Mouse (Mus musculus) cerebral cortex, adult 2 months (tissue): ENCODE data around the gene Clcc1.

Experiments
- WGBS: fragments of 180-500 bp; shearing (Covaris S2); methylation state at CpG from one replicate; pipeline ENCODE4 v1.1.7; 2018; 5-methylcytosine and 5-hydroxymethylcytosine counted together

The Clcc1 gene

DNA sequence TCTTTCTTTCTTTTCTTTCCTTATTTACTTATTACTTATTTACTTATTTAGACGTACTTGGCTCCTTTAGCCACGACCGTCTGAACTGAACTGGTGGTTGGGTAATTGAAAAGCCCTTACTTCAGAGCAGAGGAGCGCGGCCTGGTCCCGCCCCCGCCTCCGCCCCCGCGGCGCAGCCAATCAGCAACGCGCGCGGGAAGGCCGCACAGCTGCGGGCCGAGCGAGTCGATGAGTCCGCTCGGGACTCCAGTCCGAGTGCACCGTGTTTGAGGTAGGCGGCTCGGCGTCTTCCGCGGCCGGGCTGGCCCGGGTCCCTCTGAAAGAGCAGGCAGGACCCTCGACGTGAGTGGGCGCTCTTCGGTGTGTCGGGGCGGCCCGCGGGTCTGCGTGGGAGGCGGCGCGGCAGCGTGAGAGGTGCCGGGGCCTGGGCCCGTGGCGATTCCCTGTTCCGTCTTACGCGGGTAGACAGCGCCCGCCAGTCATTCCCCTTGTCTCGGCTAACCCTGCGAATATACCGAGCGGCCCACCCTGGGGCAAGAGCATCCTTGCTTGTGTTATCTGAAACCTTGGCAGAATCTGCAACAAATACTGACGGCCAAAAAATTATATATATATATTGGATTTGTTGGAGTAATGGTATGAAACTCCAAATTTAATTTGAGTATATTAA lies at the start of gene Clcc1:
Gene Clcc1, plus strand, starts transcription at position 204 of the 670 bp plus-strand sequence.
- WGBS = under 1% methylated on average over 57 of the region's 57 CpGs

GRCm38 (mm10) chr3:108608906-108609305 lies 44.8 kb upstream of the Clcc1 start:
- 39% methylated on average over 3 of the region's 3 CpGs for WGBS

GRCm38 (mm10) chr3:108634761-108635160 lies 19.0 kb upstream of the Clcc1 start:
- whole genome bisulfite sequencing = 91% methylated on average over 5 of the region's 5 CpGs

DNA sequence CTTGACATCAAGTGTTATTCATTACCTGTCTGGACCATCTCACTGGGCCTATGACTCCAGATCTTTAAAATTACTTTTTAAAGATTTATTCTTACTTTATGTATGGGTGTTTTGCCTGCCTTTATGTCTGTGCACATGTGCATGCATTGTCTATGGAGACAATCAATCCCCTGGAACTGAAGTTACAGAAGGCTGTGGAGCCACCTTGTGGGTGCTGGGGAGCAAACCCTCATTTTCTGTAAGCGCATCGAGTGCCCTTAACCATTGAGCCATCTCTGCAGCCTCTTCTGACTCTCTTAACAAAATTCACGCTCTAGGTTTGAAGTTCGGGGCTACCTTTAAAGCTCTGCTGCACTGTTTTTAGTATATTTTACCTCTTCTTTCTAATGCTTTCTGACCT lies 14.3 kb upstream of the Clcc1 start:
- 66% methylated on average over 4 of the region's 4 CpGs for WGBS

- WGBS = 89% methylated on average over 4 of the region's 4 CpGs
These were observed 12.7 kb upstream of the Clcc1 start for GRCm38 (mm10) chr3:108640998-108641397.

DNA sequence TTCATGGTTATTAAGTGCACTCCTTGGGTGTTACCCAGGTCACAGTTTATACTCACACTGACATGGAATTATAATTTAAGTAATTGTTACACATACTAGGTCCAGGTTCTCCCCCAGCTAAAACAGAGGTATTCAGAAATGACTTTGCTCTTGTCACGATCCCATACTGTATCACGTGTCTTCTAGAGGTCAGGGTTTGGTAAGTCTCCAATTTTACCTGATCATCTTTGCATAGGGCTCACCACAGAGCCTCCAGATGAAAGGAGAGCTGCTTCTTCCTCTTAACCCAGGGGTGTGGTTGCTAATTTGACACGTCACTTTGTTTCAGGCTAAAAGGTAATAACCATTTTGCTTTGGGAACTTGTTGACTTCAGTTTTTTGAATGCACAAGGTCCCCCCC lies 8.9 kb upstream of the Clcc1 start:
- WGBS = 92% methylated on average over 3 of the region's 3 CpGs

DNA sequence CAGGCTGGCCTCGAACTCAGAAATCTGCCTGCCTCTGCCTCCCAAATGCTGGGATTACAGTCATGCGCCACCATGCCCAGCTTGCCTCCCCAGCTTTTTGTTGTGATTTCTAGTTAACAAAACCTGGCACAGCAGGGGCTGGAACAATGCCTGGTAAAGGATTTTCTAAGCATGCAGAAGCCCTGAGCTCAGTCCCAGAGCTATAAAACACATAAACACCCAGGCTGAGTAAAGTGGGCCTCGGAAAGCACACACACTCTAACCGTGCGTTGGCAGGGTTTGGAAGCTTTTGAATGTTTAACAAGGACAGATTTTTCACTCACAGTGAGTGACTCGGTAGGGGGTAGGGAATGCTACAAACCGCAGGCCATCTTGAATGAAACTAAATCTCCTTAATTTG lies 7.7 kb upstream of the Clcc1 start:
- 32% methylated on average over 7 of the region's 7 CpGs for WGBS

- WGBS = 39% methylated on average over 5 of the region's 5 CpGs
These were observed 6.0 kb upstream of the Clcc1 start for GRCm38 (mm10) chr3:108647681-108648080.

GRCm38 (mm10) chr3:108652866-108653642 lies 659 bp upstream of the Clcc1 start:
- 24% methylated on average over 9 of the region's 9 CpGs for WGBS

GRCm38 (mm10) chr3:108654566-108654965 lies 853 bp downstream of the Clcc1 start:
- WGBS = 26% methylated on average over 14 of the region's 14 CpGs

GRCm38 (mm10) chr3:108655486-108655885 lies 1.8 kb downstream of the Clcc1 start:
- 80% methylated on average over 7 of the region's 7 CpGs for WGBS

GRCm38 (mm10) chr3:108658612-108659011 lies 4.9 kb downstream of the Clcc1 start:
- WGBS = 70% methylated on average over 9 of the region's 9 CpGs

GRCm38 (mm10) chr3:108660941-108661340 lies 7.2 kb downstream of the Clcc1 start:
- WGBS = 95% methylated on average over 1 of the region's 1 CpGs

- WGBS = 38% methylated on average over 4 of the region's 4 CpGs
These were observed 22.9 kb downstream of the Clcc1 start for GRCm38 (mm10) chr3:108676616-108677015.

- WGBS = 82% methylated on average over 4 of the region's 4 CpGs
These were observed 27.3 kb downstream of the Clcc1 start for GRCm38 (mm10) chr3:108681004-108681403.

GRCm38 (mm10) chr3:108683597-108683996 lies 29.9 kb downstream of the Clcc1 start:
- WGBS = 88% methylated on average over 5 of the region's 5 CpGs

DNA sequence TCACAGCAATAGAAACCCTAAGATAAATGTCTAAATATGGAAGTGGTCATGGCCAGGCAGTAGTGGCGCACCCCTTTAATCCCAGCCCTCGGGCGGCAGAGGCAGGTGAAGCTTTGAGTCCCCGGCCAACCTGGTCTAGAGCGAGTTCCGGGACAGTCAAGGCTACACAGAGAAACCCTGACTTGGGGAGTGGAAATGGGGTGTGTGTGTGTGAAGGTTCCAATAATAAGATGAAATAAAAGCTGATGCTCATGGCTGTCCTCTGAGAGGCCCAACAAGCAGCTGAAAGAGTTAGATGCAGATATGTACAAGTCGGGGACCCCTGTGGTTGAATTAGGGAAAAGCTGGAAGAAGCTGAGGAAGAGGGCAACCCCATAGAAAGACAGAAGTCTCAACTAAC lies 32.0 kb downstream of the Clcc1 start:
- 98% methylated on average over 7 of the region's 7 CpGs for WGBS

GRCm38 (mm10) chr3:108689015-108689441 lies 35.3 kb downstream of the Clcc1 start:
- 69% methylated on average over 6 of the region's 6 CpGs for WGBS

GRCm38 (mm10) chr3:108689446-108689845 lies 35.7 kb downstream of the Clcc1 start:
- 61% methylated on average over 8 of the region's 8 CpGs for WGBS

DNA sequence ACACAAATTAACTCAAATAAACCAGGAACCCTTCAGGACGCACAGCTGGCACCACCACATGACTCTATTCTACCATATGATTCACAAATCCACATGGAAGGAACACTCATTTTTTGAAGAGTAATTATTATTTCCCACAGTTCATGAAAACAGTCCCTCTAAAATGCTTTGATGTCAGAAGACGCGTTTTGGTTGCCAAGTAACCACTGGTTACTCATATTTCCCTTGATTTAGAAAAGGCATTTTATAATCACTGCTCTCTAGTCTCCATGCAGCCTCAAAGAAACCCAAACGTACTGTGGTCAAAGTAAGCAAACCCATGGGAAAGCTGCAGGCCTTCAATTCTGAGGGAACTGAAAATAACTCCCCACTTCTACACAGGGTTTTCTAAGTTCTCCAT lies 36.3 kb downstream of the Clcc1 start:
- 29% methylated on average over 4 of the region's 4 CpGs for WGBS

GRCm38 (mm10) chr3:108694321-108694720 lies 40.6 kb downstream of the Clcc1 start:
- 57% methylated on average over 9 of the region's 9 CpGs for WGBS

DNA sequence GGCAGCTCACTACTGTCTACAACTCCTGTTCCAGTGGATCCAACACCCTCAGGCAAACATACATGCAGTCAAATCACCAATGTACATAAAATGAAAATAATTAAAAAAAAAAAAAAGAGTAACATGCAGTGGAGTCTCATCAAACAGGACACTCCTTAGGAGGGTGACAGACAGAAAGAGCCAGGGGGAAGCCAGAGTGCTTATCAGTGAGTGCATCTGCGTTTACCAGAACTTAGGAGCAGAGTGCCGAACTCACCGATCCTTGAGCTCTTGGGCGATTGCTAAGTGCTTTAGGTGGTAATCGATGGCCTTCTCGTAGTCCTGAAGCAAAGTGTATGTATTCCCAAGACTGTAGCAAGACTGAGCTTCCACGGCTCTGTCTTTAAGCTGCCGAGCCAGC lies 44.9 kb downstream of the Clcc1 start:
- 94% methylated on average over 8 of the region's 8 CpGs for WGBS

DNA sequence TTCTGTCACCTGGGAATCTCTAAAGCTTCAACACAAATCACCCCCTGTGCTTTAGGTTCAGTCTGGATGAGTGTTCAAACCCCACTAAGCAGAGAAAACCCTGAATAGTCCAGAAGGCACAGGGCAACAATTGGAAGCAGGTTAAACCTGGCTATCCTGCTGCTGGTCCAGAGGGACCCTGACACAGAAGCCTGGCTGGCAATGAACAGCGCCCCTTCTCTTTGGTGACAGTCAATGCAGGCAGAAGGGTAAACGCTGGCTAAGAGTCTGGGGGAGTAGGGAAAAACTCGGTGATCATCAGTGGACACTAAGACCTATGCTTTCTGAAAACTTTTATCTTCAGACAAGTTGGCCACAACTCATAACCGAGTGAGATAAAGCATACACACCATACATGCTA lies 46.1 kb downstream of the Clcc1 start:
- WGBS = 94% methylated on average over 4 of the region's 4 CpGs
